Mouse (Mus musculus) G1E (cell line): ENCODE measurements around the gene Gm10073.

ENCODE experiments used
- CTCF ChIP-seq: IDR thresholded peaks from 2 replicates; pipeline ENCODE4 v1.5.1; 2012; ENCODE audit warnings: low read depth, low read length, inconsistent platforms, mixed read lengths
- GATA1 ChIP-seq: IDR thresholded peaks from 2 replicates; pipeline ENCODE4 v1.6.1; 2012; ENCODE audit warnings: borderline replicate concordance, low read length, inconsistent platforms, mixed read lengths
- POLR2AphosphoS5 ChIP-seq: IDR thresholded peaks from 2 replicates; pipeline ENCODE4 v1.6.1; 2012; ENCODE audit warnings: low read depth, low read length, inconsistent platforms; ENCODE audit not compliant: insufficient replicate concordance
- TAL1 ChIP-seq: conservative IDR thresholded peaks from 2 replicates; pipeline ENCODE4 v1.6.1; 2012; ENCODE audit warnings: low read depth, low read length, inconsistent platforms, mixed read lengths

DNA sequence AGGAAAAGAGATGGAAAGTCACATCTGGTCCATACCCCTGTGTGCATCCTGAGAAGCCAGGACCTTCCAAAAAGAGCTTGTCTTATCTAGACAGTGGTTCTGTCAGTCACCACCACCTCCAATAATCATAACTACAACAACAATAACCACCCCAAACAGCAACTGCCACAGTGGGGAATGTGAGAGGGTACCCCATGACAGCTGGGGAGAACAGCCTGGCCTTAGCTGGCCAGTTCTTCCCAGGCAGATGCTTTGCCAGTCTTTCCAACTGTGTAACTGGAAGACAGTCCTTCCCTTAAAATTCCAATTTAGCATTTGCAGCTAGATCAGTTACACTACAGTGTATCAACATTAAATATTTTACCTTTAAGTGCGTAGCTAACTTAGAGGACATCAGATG, 22.4 kb downstream of the Gm10073 start:
- no peak for TF ChIP-seq CTCF
- no peak for TF ChIP-seq GATA1
- no peak for TF ChIP-seq POLR2AphosphoS5
- TF ChIP-seq TAL1, result no peak
